Mouse (Mus musculus) liver, adult 2 months (tissue): ENCODE measurements at regions not wholly inside any gene's neighbourhood (a gene's known extent, or its start where the extent isn't known, plus 50 kb on each side); places are given as distances from the start of the nearest gene placed in this dataset.
A peak's percentile ranks its signal among the peaks of the same experiment; 100 is the strongest.
"Not testable (repeated sequence)": the region's sequence is repeated elsewhere in the genome, so short reads cannot be mapped to it uniquely, and the experiment has no call there.

ENCODE experiments used
- CTCF ChIP-seq: fragments of 200-500 bp; IDR thresholded peaks from 2 replicates; pipeline ENCODE4 v1.5.1; 2011; ENCODE audit warnings: low read depth, low read length, control low read depth
- POLR2A ChIP-seq: fragments of 200-500 bp; IDR thresholded peaks from 2 replicates; pipeline ENCODE4 v1.6.1; 2011; ENCODE audit warnings: low read length, control low read depth; ENCODE audit not compliant: insufficient read depth; ENCODE audit errors: extremely low read depth

DNA sequence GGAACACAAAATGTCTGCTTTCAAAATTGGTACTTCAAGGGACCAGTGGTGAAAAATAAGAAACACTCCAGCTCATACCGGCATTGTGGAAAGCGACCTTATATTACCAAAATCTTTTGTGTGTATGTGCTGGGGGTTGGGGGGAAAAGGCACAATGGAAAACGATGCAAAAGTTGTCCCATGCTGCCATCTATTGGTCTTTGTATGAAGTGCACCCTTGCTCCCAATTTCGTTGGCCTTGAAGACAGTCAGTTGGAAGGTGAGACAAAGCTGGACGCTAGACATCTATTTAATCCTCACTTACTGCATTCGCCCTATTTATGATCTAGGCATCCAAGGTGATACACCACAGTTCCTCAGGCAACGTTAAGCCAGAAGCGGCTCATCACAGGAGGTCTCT, 186.6 kb downstream of the BC048507 start:
- peak; percentile 40 for TF ChIP-seq CTCF
- TF ChIP-seq POLR2A, result not testable (repeated sequence)
